Mouse (Mus musculus): ENCODE measurements at regions not wholly inside any gene's neighbourhood (a gene's known extent, or its start where the extent isn't known, plus 50 kb on each side); places are given as distances from the start of the nearest gene placed in this dataset.

DNA sequence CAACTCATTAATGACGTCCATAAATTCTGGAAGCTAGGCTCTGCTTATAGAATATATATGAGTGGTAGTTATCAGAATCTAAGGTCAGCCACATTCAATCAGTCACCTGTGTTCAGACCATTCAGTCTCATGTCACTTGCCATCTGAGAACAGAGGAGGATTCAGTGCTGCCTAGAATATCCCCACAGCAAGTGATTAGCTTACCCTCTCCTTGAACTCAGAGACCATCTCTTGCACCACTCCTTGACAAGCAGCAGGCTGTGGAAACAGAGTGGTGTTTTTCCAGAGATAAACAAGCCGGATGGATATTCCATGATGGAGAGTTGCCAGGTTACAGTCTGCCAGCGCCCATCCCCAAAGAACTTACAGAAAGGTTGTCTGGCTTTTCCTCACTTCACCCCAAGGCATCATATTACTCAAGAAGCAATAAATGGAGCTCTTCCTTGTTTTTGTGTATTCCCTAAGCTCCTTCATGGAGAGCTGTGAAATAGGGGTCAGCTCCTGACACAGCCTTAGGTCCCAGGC is 291.9 kb upstream of the Thbs1 start:
- DNase-seq: no peak

DNA sequence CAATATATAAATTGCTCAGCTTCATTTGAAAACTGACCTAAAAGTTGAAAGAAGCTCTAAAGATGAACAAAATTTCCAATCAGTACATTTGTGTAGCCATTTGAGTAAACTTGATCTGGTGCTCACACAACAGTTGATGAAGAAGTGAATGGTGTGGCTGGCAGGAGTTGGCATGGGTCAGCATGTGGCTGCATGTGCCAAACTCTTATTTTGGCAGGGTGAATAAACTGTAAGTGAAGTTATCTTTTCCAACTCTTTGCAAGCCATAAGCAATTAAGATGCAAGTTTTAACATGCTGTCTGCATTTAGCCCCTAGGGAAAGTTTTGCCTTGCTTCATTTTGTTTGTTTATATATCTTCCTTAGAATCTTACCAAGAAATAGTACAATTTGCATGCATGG is 291.0 kb upstream of the Thbs1 start:
- DNase-seq: no peak

DNA sequence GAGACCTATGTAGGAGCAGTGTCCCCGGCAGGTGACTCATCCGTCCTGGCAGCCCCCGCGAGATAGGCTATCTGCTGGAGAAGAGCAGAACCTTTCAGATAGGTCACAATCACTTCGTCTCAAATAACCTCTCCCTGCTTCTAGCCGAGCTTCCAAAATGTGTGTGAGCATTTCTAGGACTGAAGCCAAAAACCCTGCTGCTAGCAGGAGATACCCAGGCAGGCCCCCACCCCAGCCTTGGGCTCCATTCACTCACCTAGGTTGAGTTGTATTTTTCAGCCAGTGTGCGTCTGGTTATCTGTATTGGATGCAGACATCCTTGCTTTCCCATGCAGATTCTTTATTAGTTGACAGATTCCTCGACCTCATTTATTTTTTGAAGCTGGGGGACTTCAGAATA is 286.6 kb upstream of the Thbs1 start:
- DNase-seq: no peak

DNA sequence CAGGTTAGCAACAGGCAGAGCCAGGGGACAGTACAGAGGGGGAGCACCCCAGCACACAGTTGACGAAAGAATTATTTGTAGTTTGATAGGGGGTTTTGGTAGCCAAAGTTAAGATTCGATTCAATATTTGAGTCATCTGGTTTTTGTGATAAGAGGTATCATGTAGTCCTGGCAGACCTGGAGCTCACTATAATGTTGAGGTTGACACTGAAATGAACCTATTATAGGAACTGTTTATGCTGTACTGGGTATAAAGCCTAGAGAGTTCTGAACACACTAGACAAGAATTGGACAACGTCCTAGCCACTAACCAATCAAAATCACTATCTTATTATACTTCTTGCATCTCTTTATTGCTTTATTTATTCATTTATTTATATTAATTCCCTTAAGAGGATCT is 284.4 kb upstream of the Thbs1 start:
- no peak for DNase-seq

DNA sequence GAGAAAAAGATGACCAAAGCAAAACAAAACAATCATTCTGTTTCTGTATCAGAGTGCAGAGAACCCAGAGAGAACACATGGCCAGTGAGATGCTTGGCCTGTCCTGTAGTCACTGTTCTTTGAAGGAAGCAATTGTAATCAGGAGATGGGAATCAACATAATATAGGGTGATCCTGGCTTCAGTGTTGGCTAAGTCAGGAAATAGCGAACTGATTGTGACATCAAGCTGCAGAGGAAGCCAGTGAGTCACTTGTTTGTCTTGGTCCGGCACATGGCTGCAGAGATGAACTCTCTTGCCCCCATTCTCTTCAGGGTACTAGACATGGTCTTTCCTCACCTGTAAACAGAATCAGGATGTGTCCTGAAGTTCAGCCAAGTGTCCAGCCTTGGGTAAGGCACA is 273.3 kb upstream of the Thbs1 start:
- DNase-seq: peak; percentile 28

DNA sequence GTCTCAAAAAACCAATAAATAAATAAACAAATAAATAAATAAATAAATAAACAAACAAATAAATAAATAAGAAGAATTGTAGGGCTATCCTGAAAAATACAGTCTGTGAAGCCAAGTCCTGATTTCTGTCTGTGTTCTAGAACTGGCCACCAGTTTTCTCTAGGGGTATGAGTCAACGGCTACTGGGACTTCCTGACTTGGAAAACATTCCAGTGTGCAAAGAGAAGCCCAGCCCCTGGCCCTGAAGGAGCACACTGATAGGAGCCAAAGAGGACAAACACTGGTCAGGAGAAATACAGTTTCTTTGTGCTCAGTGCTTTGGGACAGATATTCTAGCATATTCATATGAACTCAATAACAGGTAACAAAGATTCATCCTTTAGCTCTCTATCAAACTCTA is 271.3 kb upstream of the Thbs1 start:
- DNase-seq: peak; percentile 49

DNA sequence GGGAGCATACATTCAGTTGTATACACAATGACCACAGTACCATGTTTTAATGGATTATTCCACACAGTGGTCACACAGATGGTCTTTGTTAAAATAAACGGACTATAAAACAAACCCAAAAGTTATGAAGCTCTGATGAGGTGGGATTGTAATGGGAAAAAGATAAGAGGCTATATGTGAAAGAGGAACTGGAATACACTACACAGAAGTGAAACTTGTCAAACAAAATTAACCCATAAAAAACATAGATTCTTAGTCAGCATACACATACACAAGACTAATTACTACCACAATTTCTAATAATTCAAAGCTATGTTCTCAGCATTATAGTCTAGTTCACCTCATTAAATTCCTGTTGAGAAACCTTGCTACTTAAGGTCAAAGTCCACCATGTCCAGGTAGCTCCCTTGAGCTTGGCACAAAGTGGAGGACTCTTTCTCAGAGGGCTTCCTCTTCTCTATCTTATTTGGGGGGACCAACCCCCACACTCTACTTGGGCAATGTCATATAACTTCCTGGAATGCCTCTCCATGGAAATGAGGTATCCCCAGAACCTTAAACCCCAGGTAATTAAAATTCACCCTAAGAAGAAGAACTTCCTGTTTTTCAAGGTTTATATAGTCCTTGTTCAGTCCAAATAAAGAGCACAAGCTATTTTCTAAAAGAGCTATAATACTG is 269.2 kb upstream of the Thbs1 start:
- DNase-seq: no peak

DNA sequence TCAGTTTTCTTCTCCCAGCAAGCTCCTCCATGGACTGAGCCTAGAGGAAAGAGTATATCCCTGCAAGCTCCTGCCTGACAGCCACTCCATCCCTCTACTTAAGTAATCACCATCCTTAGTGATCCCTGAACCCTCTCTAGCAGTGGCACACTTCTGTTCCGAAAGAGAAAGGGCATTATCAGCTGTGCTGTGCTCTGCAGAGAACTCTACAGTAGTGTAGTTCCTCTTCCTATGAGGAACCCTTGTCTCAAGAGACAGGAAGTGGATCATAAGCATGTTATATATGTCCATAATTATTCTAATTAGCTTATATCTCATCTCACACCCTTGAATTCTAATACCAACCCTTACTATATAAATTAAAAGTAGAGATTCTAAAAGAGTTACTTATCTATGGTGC is 259.2 kb upstream of the Thbs1 start:
- no peak for DNase-seq

DNA sequence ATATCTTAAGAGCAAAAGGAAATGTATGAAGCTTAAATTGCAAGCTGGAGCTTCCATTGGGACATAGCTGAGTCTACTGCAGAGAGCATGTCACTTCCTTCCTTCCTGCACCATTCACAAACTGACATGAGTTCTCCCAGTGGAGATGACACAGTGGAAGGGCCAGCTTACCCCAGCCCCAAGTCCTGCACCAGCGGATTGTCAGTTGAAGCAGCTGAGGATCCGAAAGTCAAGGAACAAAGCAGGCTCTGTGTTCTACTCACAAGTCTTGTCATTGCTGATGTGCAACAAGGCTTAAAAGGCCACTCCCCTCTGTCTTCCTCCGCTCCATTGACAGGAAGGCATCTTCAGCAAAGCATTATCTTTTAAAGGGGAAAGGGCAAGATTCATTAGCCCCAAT is 249.4 kb upstream of the Thbs1 start:
- no peak for DNase-seq

DNA sequence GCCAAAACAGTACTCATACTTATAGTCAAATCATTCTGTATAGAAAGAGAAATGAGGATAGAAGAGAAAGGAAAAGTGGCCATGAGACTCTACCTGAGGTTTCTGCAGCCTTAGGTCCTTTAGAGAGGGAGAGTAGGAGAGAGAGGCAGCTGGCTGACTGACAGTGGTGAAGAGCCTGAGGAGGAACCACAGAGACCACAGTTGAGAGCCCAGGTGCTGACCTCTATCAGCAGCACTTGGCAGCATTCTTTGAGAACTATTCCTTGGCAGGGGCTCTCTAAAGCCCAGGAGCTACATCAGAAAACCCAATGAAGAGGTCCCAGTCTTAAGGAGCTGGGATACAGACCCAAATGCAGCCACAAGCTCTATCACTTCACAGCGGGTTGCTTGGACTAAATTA is 246.6 kb upstream of the Thbs1 start:
- DNase-seq: no peak

DNA sequence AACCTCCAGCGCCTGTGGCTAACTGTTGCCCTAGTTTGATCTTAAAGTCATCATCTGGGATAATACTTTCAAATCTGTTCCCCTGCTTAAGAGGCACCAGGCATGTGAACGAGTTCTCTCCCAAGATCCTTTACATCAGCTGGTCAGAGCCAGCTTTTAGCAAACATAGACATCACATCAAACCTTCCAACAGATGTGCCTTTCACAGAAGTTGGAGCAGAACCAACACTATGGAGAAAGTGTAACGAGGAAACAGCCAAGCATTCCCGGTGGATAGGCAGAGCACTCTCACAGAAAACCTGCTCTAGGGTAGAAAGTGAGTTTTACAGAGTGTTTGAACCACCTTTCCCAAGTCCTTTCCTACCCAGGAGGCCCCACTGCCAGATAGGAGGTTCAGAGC is 244.7 kb upstream of the Thbs1 start:
- DNase-seq: no peak

DNA sequence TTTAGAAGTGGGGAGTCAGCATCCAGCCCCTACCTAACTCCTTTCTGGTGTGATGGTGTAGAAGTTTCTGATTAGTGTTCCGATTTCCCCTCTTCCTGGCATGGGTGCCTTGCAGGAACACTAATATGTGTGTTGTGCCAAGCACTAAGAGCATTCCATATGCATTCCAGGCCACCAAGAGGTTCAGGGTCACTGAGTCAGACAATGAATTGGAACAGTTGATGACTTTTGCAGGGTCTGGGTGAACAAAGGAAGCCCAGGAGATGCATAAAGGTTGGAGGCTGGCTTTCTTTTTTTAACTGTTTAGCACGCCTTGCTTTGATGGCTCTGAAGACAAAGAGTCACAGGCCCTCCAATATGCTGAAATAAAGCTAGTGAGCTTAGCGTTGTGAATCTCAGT is 244.3 kb upstream of the Thbs1 start:
- DNase-seq: no peak

DNA sequence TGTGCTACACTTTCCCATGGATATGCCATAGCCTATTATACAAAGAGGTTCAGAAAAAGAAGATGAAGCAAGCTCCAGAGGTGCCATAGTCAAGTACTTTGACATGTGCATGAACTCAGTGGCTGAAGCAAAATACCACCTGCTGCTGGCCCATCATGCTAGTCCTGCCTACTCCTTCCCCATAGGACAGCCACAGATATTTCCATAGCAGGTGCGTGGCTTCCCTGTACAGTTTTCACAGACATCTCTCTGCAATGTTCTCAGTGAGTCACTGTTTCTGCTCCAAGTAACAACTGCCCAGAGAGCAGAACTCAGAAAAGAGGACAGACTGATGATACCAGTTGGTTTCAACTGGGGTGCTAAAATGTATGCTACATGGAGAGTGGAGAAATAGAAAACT is 242.8 kb upstream of the Thbs1 start:
- no peak for DNase-seq

DNA sequence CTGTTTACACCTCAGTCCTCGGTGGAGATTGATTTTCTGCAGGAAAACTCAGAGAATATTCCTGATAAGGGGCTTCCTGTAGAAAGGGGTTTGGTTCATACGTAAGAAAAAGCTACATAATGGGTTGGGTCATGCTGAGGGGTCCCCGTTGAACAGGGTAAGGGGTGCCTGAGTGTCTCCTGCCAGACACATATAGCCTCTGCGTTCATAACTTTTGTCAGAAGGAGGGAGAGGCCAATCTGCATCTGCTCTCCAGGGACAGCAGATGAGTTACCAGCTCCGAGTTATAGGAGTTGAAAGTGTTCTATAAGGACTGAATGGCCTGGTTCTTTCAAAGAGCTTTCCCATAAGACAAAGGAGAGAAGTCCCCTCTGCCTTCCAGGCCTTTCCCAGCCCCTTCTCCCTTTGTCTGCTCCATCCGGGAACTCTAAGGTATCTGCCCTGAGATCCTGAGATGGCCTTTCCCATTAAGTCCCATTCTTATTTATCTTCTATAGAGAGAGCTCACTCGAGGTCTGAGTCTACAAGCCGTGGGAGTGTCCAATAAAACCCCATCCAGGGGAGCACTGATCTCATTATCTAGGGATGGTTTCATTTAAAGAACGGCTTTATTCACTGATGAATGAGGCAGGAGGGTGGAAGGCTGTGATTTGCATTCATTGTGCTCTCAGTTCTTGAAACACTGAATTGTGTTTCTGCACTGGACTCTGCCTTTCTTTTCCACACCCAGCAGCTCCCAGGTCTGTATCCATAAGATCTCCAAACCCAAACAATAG is 240.0 kb upstream of the Thbs1 start:
- no peak for DNase-seq

DNA sequence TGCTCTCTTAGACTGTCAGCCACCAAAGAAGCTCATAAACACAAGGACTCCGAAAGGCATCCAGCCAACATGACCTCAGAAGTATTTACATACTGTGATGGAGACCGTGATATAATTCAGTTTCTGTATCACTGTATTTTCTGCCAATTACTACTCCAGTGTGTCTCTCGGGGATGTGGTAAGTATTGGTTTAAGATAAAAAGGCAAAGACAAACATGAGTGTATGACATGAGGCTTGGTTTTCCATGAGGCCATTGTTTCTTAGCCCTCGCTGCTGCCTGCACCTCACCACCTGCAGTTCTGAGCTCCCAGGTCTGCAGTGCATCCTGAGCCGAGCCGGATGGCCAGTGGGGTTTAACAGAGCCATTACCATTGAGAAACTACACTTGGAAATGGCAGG is 233.9 kb upstream of the Thbs1 start:
- no peak for DNase-seq

DNA sequence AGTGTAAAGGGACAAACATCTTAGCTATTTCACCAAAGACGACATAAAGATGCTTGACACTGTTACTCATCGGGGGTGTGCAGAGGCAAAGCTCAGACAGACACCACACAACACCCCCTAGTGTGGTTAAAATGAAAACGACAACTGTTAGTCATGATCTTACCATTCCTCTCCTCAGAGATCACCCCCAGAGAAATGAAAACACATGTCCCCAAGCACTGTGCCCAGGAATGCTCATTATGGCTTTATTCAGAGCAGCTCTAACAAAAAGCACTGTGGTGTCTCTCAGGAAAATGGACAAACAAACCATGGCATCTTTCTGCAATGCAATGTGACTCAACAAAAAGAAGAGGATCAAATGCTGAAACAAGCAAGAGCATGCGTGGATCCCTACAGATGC is 229.5 kb upstream of the Thbs1 start:
- no peak for DNase-seq

DNA sequence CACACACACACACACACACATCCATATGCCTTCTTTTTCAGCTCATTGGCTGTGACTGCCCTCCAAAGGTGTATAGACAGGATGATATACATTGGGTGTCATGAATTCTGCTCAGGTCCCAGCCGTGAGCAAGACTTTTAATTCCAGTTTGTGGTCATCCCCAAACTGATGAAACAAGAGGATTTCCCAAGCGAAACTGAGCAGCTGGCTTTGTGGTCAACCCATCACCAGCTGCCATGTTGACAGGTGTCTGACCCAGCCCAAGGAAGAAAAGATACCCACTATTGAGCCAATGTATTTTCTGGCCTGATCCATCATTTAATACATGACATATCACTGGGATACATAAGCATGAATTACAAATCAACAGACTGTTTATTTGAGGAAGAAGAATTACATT is 228.8 kb upstream of the Thbs1 start:
- no peak for DNase-seq

DNA sequence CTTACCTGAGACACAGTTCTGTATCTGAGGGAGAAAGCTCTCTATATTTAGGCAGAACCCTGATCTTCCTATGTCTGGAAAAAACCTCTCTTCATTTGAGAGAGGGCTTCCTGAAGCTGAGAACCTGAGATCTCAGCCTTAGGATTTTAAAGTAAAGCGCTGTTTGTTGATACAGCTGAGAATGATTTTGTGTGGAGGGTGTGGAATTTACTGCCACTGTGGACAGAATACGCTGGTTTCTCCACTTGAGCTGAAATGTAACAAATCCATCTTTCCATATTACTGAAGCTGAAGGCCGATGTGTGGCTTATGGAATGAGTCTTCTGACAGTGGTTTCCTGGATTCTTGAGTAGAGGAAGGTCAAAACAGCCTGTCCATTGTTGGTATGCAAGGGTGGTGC is 225.2 kb upstream of the Thbs1 start:
- no peak for DNase-seq

DNA sequence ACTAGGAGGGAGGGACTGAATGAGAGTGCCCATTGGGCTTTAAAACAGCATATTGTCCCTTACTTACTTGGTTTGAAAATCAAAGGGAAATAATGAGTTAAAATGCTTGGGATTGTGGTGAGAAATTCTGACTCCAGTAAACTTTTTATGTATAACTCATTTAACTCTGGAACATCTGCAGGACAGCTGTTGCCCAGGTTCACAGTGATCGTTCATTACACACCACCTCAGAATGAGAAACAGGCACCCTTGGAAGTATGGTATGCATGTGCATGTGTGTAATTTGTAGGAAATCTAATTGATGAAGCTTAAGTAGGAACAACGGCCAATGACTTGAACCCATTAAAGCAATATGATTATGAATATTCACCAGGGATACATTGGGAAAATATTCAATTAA is 210.4 kb upstream of the Thbs1 start:
- DNase-seq: no peak

DNA sequence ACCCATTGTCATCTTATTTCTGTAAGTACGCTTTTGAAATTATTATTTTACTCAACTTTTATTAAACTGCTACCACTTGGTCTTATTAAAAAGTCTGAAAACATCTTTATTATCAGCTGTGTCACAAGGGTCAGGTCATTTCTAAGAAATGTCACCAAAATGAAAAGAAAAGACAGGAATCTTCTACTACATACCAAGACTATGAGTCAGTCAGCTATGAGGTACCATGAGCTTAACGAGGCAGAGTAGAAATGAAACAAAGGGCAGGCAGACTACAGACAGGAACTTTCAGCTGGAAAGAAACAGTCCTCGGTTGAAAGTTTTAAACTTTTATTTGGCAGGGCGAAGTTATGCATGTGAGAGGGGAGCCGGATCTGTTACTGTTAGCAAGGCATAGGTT is 208.8 kb upstream of the Thbs1 start:
- DNase-seq: no peak

DNA sequence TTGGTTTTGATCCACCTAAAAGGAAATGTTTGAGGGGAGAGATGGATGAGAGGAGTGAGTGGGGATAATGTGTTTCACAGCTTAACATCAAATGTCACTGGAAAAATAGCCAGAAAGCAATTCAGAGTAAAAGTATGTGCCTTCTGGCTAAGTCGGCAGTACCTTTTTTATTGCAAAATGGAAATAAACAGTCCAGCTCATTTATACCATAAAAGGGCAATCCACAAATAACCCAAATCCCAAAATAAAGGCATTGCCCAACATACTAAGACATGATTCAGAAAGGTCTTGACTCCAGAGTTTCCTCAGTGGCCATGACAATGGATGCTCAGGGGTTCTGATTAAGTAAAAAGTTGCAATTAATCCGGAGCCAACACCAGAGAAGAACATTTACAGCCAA is 208.0 kb upstream of the Thbs1 start:
- no peak for DNase-seq

DNA sequence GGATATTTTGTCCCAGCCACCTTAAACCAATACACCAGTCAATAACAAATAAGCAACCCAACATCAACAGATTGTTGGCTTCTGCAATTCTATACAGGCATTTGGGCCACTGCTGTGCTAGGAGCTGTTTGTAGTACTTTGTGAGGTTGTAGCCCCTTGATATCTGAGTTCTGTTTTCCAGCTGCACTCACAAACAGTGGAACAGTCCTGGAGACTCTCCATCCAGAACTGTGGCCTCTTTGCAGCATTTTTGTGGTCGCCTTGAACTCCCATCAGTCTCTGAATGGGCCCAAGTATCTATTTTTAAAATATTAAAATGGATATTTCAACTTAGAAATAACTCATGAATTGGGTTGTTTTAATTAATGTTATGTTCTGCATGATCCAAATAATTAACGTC is 205.2 kb upstream of the Thbs1 start:
- DNase-seq: no peak

DNA sequence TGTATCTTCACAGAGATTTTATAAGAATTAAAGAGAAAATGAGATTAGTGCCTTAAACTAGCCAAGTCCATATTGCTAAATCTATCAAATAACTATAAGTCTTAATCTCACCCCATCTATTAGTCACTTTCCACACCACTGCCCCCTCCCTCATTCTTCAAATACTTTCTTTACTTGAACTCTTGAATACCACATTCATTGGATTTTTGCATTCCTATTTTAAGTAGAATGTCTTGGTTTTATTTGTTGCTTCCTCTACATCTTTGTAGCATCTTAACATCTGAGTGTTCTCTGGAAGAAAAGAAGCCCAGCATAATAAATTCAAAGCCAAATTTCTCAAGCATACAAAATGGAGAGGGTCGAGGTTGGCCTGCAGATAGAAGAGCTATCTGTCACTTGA is 200.9 kb upstream of the Thbs1 start:
- no peak for DNase-seq

DNA sequence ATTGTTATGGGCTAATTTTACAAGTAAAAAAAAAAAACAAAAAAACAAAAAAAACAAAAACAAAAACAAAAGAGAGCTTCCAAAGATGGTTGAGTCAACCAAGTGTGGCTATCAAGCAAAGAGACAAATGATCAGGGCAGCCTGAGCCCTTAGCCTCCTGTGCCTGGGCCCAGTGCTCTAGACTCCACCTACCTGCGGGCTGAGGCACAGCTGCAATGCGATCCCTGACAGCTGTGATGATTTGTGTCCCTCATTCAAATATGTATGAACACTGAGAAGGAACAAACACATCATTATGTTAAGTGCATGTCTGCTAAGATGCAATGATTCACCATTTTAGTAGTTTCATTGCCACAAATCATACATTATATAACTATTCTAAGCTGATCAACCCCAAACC is 199.0 kb upstream of the Thbs1 start:
- DNase-seq: no peak
